Mouse (Mus musculus) kidney, adult 9 months (tissue): ENCODE measurements around the gene Olfr221.

ENCODE experiments used
- DNase-seq: peaks from one replicate; pipeline ENCODE4 v3.0.0; 2022

Olfr221 gene

DNA sequence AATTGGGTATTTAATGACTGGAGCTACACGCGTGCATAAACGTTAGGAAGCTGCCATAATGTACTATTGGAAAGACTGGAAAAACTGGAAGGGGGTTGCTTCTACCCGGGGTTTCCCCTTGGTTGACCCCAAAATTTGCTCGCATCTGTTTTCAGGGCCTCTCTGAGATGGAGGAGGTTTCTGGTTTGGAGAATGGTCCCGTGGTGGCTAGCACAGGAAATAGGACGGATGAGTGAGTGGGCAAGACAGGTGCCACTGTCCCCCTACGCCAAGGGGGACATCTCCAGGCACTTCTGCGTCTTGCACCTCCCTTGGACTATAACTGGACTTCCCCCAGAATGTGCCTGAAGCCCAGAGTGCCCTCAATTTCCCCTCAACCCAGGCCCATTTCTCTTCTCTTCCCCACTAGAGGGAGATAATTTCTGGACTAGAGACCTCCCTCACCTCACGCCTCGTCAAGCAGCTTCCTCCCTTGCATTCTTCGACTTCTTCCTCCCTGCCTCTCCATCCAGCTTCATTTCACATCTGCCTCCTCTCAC, 23.1 kb downstream of the Olfr221 start:
- DNase-seq = no peak

DNA sequence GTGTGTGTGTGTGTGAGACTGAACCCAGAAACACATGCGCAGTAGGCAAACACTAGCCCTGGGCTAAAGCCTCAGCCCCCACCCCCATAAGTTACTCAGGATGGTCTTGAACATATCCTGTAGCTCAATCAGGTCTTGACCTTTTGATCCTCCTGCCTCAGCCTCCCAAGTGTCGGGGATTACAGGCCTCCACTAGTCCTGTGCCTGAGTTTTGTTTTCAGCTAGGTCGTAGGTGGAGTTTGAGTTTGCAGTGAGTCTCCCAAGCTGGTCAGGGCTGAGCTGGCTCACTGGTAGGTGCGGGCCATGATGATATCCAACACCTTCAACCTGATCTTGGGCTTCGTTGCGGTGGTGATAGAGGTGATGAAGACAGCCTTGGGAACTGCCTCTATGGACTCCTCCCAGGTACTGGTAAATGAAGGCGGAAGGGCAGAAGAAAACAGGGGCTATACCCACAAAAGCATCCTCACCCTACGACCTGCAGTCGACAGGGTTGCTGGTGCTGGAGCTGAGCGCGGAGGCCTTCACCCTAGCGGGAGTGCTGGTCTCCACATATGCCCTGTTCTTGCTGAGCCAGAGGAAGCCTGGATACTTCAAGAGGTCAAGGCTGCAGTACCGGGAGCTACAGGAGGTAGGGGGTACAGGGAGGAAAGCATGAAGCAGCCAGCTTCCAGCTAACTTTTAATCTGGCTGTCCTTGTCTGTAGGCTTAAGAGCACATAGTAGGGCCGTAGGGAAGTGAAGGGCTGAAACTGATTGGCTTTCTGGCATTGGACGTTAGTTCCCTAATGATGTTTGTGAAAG, 23.8 kb downstream of the Olfr221 start:
- peak; percentile 28 for DNase-seq

DNA sequence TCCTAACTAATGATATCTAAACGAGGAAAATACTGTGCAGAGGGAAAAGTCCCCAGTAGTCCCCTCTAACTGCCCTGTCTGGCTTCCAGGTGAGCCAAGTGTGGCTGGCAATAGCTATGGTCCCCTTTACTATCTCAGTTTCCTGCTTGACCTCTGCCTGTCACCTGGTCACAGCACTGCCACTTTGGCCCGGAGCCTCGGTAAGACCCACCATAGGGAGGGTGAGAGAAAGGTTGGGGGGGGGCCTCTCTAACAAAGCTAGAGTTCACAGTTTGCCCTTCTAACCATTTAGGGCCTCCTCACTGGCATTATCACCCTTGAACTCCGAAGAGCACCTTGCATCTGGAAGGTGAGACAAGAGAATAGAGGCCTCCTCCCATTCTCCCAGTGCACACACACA, 24.6 kb downstream of the Olfr221 start:
- no peak for DNase-seq

DNA sequence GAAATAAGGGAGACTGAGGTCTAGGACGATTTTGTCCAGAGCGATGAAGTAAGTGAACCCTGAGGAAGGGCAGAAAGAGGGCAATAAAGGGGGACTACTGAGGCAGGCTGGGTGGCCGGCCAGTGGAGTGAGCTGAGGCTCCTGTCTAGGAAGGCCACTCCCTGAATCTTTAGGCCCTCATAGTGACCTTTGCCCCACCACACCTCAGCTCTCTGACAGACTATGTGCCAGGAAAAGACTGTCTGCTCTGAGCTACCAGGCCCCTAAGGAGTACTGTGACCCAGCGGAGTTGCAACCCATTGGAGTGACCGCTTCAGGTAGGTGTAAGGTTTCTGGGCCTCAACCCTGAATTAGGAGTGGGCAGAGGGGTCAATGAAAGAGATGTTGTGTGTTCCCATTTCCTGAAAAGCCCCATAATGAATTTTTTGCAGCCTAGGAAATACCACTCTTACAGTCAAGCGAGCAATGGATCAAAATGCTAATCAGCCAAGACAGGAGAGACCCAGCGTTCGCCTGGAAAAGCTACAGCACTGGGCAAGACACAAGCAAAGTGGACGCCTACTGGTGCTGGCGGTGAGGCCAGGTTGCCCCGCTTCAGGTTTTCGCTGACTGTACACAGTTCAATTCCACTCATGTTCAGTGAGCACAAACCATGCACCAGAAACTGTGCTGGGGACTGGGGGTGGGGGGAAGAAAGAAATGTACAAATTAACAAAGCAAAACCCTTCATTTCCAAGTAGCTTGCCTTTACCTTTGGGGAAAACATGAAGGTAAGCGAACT, 25.4 kb downstream of the Olfr221 start:
- peak; percentile 65 for DNase-seq

DNA sequence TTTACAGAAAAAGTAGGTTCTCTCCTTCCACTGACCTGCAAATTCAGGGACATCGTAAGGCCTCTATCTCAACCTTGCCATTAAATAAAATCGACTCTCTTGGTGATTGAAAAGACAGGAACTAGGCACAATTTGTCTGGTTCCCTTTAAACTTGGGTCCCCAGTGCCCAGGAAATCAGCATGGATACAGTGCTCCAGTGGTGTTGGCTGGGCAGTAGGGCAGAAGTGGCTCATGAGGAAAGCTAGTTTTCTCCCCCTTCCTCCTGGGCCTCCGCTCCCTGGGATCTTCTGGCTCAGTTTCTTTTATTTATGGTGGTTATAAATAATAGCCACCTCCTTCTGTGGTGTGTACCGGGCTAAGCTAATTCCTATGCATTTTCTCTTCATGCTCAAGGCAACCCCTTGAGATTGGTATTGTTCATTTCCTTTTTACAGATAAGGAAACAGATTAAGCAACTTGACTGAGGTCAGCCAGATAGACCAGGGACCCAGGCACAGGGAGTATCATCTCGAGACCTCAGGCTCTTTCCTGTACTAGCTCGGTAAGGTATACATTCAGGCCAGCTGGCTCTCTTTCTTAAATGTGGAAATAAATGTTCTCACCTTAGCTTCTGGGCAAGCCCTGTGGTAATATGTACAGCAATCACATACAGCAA, 26.7 kb downstream of the Olfr221 start, which contains the start of gene Tmem253:
TSS of gene Tmem253 (plus strand) at position 214 of the 656 bp plus-strand sequence.
- DNase-seq = no peak

DNA sequence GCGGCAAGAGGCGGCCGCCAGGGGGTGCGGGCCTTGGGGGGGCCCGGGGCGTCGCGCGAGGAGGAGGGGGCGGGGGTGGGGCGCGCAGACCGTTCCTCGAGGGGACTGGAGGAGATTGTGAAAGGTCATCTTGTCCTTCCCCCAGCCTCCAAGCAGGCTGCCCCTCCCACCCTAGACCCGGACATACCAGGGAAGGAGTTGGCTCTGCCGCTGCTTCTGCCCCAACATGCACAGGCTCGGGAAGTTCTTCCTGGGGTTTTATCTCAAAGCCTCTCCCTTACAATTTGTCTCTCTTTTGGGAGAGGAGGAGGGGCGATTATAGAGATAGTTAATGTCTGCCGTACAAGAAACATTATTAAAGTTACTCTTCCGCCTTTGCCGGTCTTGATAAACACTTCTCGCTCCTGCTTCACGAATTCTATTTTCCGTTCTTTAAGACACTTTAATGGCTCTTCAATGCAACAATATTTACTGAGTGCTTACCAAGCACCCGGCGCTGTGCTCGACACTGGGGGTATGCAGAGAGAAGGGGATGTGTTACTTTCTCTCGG, 27.4 kb downstream of the Olfr221 start:
- DNase-seq = peak; percentile 59

DNA sequence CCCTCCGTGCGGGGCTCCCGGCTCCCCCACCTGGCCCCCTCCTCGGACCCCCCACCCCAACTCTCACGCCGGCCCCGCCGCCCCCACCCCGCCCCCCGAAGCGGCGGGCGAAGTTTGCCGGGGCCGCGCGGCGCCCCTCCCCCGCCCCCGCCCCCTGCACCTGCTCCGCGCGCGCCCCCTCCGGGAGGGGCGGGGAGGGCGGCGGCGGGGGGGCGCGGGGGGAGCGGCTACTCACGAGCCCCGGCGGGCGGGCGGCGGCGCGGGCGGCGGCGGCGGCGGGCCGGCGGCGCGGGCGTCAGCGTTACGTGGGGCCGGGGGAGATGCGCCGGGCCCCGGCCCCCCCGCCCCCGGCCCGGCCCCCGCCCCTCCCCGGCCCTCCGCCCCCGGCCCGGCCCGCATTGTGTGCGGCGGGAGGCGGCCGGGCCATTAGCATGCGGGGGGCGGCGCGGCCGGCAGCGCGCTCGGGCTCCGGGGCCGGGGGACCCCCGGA, 27.9 kb downstream of the Olfr221 start:
- no peak for DNase-seq

DNA sequence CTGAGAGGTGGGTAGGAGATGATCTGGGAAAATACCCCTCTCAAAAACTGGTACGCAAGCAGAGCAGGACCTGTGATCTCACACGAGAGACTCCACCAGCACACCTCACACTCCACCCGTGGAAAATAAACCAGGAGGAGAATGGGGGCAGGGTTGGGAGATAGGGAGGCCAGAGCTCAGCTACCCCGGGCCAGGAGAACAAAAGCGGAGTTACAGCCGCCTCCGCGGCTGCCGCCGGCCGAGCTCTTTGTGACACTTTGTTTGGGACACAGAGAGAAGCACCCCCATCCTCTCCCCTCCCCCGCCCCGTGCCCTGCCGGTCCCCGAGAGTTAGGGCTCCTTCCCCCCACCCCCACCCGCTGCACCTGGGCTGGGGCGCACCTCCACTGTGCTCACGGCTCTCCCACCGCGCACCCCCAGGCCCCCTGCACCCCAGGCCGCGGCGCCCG, 28.5 kb downstream of the Olfr221 start:
- no peak for DNase-seq

DNA sequence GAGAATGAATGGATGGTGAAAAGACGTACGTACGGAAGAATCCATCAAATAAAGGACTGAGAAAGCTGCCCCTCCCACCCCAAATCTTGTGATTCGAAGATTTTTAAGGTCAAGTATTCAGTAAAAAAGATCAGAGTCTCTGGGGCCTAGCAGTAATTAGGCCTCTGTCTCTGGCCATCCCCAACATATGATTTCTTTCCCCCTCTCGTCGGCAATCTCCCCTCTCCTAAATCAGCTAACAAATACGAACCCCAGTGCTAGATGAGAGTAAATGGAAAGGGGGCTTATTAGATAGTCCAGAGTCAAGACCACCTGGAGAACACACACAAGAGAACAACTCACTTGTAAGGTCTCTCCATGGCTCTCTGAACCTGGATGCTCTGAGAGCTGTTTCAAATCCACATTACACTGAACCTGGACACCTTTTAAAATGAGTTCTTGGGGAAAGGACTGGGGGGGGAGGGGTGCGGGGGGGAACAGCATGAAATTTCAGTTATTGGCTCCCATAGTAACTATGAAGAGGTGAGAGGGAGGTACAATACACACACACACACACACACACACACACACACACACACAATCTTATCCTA, 29.1 kb downstream of the Olfr221 start:
- no peak for DNase-seq

DNA sequence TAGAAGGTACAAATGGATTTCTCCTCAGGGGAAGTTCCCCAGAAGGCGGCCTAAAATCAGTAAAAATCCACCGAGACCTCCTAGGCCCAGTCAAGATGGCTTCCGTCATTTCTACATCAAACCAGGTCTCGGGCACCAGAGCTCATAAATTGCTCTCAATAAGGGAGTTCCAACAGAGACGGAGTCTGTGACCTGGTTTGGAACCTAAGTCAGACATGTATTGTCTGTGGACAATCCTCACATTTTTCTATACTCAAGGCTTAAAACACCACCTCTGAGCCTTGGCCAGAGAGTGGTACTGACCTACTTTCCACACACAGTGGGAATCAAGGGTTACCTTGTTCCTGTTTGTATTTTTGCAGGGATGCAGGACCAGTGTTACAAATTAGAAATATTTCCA, 29.7 kb downstream of the Olfr221 start:
- no peak for DNase-seq

DNA sequence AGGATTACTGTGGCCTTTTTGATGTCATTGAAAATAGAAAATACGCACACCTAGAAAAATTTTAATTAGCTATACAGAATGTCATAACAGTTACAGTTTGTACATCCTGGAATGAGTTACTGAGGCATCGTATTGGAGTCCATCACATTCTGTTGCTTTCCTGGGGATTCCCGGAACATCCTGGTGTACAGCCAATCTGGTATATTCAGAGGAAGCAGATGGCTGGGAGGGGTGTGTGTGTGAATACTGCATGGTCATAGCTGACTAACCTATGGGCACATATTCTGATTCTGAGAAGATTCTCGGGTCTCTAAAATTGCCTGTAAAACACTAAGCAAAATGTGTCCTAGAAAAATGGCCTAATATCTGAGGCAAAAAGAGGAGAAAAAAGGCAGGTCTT, 30.2 kb downstream of the Olfr221 start:
- DNase-seq = no peak

DNA sequence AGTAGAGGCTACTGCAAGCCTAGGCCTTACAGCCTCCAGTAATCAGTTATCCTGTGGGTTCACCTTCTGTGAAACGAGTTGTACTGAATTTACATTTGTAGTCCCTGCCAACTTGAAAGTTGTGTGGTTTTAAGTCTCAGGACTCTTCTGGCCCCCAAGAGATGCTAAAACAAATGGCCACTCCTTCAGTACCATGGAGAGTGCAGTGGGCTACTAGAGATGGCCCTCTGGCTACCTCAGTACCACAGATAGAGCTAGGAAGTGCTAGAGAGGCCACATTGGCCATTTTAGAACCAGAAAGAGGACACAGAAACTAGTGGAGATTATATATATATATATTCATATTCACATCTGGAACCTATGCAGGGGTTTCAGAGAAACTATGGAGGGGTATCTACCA, 30.6 kb downstream of the Olfr221 start:
- DNase-seq = no peak

DNA sequence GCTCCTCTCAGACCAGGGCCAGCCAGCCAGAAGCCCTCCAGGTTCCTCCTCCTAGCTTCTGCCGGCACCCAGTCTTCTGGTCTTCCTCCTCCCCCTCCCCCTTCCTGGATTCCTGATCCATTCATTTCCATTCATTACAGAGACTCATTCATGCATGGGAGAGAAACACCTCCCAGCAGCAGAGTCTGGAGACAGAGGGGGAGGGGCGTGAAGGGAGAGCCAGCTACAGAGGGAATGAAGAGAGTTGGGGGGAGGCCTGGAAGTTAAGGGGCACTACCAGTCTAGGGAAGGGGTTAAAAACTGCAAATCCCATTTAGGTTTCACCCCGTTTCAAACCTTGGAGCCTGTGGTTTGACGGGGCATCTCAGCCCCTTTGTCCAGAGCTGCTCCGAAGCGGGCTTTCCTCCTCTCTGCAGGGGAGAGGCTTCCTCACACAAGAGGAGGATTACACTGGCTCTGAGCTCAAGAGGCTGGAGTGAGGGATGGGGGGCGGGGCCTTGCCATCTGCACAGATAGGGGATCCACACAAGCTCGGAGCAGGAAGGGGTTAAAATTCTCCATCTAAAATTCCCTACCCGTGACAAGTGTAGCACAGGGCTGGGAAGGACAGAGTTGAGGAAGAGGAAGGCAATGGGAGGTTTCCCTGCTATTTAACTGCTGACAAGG, 31.7 kb downstream of the Olfr221 start:
- peak; percentile 86 for DNase-seq

DNA sequence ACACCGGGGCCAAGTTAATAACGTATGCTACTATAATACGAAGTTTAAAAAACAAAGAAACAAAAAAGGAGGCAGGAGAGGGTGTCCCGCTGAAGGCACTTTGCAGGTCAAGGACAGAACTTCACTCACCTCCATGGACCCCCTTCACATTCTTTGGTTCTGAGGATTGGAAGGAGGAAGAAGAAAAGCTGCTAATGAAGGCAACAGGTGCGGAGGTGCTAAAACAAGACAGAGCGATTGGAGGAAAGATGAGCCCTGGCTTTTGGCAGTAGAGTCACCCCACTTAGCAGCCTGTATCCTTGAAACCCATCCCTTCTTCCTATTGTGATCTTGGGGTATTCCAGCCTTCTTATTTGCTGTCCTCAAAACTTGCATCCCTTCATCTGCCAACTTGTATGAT, 32.4 kb downstream of the Olfr221 start:
- no peak for DNase-seq

DNA sequence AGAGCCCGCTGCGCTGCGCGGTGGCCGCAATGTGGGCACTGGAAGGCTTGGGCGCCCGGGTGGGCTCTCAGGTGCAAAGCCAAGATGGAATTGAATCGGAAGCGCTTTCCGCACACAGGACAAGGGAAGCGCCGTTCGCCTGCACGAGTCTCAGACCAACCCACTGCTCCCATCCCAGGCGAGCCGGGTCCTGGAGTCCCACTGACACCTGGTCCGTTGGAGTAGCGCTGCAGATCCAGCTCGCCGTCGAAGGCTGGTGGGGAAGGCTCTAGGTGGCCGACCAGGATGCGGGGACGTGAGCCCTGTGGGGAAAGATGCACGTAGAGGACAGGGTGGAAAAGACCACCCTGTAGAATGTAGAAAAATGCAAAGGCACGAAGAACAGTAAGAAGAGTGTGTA, 32.9 kb downstream of the Olfr221 start:
- DNase-seq = no peak

DNA sequence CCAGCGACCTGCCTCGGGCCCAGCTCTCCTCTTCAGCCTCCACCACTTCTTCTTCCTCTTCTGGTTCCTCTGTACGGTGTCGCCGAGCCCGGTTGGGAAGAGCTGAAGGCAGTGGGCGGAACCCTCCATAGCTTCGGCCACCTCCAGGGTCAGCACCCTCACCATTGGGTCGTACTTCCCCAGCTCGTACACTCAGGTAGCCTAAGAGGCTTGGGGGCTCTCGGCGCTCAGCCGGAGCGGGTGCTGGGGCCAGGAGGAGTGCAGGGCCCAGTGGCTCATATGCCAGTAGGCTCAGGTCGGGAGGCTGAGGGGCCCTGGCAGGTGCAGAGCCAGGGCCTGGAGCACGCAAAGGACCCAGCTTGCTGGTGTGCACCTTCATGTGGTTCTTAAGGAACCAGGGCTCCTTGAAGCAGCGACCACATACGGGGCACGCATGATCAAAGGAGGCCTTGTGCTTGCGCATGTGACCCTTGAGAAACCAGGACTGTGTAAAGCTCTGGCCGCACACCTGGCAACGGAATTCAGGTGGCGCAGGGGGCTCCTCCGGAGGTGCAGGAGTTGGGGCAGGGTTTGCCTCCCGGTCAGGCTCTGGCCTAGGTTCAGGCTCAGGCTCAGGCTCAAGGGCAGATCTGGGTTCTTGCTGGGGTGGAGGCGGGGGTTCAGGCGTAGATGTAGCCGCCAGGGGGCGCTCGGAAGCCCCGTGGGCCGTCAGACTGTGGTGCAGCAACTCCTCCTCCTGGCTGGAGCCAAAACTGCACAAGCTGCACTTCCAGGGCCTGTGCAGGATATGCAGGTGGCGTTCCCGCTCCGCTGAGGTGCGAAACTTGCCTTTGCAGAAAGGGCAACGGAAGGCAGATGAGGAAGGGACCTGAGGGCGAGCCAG, 33.7 kb downstream of the Olfr221 start:
- peak; percentile 93 for DNase-seq

DNA sequence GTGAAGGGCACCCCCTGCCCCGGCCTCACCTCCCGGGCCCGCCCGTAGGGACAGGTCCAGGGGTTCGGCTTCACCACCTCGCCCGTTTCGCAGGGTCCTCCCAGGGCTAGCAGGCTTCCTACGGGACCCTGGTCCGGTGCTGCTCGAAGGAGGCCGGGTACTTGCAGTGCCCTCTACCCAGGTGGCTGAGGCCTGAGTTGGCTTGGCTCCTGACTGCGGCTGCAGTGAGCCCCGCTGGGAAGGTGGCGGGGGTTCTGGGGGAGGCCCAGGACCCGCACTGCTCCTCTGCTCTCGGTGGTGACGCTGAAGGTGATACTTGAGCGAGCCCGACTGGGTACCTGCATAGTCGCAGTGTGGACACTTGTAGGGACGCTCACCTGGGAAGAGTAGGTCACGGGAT, 35.5 kb downstream of the Olfr221 start:
- DNase-seq = no peak

DNA sequence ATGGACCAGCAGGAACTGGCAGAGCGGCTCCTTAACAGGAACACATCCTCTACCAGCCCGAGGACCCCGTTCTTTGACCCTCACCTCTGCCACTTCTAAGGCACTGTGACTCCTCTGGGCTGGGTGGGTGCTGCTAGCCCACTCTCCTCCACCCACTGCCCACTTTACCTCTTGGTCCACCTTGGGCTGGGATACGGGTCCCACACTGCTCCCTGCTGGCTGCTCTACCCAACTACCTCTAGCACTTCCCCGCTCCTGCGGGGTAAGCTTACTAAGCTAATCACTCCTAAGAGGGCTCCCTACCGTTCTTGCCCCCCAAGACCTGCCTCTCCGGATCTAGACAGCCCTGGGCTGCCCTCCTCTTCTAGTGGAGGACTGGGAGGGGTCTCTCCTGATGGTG, 36.0 kb downstream of the Olfr221 start:
- no peak for DNase-seq

DNA sequence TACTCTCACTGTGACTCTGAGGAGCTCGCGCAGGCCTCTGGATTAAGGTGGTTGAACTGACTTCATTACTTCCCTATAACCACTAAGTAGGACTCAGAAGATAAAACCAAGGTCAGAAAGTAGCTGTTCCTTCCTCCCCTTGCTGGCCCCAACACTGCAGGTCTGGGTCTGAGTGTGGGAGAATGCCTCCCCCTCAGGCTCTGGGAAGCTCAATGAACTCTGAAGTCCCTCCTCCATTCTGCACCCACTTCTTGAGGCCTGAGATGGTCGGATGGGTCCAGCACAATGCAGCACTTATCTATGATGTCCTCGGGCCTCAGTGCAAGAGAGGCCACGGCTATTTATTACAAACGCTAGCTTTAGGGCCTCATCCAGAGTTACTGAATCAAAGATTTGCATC, 36.6 kb downstream of the Olfr221 start:
- no peak for DNase-seq

DNA sequence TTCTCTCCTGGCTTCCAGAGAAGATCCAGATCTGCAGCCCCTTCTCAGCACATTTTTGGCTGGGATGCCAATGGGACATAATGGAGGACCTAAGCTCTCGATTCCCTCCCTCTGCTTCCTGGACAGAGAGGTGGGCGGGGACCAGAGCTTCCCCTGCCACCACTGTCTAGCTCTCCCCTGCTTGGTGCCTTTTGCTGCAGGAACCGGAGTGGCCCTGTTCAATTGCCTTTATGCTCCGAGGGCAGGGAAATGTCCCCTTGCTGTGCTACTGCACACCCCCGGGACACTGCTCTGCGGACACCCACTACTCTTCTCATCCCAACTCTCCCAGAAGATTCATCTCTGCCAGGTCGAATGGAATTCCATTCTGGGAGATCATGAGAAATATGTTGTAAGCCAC, 37.1 kb downstream of the Olfr221 start:
- DNase-seq = no peak

DNA sequence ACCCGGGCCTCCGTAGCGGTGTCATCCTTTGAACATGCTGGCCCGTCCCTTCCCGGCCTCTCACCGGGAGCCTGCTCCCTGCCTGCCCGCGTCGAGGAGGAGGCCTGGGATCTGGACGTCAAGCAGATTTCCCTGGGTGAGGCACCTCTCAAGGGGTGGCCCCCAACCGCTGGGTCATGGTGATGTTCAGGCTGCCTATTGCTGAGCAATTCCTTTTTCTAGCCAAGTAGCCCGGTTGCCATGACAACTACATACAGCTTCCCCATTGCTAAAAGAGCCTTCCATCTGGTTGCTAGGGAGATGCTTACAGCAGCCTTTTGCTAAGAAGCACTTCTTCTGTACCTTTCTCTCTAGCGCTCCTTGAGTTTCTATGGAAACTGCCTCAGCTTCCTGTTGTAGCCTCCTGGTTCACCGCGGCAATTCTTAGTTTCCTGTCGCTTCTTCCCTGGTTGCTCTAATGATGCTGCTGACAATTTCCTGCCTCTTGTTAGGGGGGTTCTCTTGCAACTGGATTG, 38.2 kb downstream of the Olfr221 start:
- no peak for DNase-seq
